Mouse (Mus musculus) adrenal gland, adult 8-10 months (tissue): Measurements from ENCODE around the gene Mast2. TPM values are rescaled to one million over a fixed set of nuclear protein-coding genes. Genes with fewer than 3 reads are reported as not detected.

Experiments used
- DNase-seq: peaks from one replicate; pipeline ENCODE4 v3.0.0; 2022
- total RNA-seq, 4 experiments: library from RNA; stranded (reverse); gene quantifications; 2 replicates each; pipeline ENCODE4 v1.2.4; 2022

The Mast2 gene
- 10 to 100 TPM; 34.5 to 54.7 (median 45.6) TPM for total RNA-seq

DNA sequence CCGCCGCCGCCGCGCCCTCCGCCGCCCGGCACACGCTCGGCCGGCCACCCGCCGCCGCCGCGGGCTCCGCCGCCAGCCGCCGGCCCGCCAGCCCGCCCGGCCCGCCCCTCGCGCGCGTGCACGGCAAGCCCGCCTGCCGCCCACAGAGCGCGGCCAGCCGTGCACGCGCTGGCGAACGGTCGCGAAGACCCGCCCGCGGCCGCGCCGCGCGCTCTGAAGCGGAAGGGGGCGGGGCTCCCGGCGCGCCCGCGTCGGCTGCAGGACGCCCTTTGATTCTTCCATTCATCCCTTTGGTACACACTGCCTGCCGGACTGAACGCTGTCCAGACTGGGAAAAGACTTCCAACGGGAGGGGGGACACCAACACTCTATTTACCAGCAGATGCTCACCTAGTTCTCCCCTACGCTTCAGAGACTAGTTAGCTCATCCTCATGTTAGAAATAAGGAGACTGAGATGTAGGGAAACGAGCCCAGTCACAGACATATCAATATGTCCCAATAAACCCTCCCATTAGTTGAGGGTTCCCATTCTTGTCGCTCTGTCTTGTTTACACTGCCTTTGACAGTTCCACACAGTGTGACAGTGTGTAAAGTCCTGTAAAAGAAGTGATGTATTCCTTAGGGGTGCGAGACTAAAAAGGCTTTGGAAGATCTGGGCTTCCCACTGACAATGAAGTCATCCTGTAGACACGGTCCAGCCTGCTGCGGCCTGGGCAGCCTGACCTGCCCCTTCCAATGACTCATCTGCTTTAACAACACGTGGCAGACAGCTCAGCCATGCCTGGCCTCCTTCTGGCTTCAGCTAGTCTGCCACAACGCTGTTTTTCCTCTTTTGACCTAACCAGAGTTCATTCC lies at the start of gene Mast2:
TSS of gene Mast2 (minus strand) at position 58 of the 856 bp plus-strand sequence.
- peak; percentile 74 for DNase-seq

- peak; percentile 92 for DNase-seq
Observed at GRCm38 (mm10) chr4:116507425-116508218, 43.6 kb upstream of the Mast2 start, which contains the start of gene Ipp. TSS of gene Ipp (plus strand) at chr4:116507549.

GRCm38 (mm10) chr4:116506886-116507424 lies 43.0 kb upstream of the Mast2 start:
- DNase-seq: no peak

DNA sequence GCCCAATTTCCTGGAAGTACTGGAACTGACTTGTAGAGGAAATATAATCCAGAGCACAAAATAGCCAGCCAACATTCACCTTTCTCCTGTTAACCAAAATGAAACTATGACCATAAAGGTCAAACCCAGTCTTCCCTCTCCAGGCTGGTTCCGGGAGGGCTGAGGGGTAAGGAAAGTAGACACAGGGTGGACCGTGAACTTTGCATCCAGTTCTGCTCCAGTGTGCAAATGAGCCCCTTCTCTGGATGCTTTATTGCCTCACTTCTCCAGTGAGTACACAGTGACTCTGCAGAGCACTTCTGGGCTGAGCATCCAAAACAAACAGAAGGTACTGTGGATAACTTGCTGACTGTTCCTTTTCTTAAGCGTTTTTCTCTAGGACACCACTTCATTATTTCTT lies 36.0 kb upstream of the Mast2 start:
- no peak for DNase-seq

DNA sequence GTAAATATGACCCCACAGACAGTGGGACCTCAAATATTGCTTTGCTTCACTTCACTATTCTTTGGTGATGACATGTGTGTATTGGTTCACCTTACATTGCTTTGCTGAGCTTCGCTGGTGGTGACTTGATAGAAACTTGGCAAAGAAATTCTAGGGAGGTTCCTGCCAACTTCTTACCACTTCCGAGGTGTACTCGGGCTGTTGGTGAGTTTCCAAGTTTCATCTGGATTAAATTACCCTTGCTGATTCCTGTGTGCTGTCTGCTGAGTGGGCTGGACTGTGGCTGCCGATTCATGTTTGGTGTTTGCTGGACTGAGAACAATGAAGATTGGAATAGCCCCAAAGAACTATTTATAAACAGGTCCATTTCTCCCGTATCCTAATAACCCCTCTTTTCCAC lies 29.7 kb upstream of the Mast2 start:
- no peak for DNase-seq

GRCm38 (mm10) chr4:116492460-116492859 lies 28.5 kb upstream of the Mast2 start:
- DNase-seq: no peak

DNA sequence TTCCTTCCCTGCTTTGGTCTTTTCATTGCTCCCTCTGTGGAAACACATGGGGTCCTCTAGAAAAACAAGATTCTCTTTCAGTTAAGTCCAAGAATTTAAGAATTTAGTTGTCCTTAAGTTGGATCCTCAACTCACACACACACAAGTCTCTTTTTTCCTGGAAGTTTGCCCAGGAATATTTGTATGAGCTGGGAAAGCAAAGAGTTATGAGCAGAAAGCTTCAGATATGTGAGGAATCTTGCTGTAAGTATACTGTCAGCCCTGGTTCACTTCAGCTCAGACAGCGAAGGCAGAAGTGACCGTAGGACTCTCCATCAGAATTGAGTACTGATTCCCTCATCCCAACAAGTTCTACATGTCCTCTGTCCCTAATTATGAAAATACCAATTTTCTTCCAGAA lies 27.9 kb upstream of the Mast2 start:
- no peak for DNase-seq

DNA sequence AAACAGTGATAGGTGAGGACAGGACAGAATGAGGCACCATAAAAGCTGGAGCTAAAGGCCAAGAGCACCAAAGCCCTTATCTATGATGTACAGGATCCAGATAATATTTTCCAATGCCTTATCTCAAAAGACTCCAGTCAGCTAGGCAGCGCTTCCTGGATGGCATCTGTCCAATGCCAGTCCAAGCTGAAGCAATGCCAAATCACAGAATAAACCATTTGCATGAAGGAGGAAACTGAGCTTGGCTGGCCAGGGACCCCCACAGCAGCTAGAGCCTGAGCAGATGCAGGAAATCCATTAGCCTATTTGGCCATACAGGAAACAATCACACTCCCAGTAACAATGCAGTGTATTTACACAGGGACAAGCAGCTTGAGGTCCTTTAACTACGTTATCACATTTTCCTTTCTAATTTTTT lies 27.1 kb upstream of the Mast2 start:
- DNase-seq: peak; percentile 72

GRCm38 (mm10) chr4:116483476-116483875 lies 19.5 kb upstream of the Mast2 start:
- DNase-seq: no peak

- no peak for DNase-seq
Observed at GRCm38 (mm10) chr4:116481322-116481721, 17.3 kb upstream of the Mast2 start.

GRCm38 (mm10) chr4:116463231-116464125 lies 505 bp downstream of the Mast2 start:
- peak; percentile 30 for DNase-seq

DNA sequence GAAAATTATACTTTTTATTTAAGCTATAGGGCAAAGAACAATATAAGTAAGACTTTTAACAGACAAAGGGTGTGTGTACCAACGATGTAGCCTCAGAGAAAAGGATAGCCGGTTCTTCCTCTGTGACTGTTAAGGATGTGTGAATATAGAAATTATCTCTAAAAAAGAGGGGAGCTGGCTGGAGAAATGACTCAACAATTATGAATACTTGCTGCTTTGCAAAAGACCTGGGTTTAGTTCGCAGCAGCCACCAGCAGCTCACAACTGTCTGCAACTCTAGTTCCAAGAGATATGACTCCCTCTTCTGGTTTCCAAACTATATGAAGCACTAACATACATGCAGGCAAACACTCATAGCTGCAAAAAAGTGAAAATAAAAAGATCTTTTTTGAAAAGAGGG lies 2.0 kb downstream of the Mast2 start:
- DNase-seq: no peak

DNA sequence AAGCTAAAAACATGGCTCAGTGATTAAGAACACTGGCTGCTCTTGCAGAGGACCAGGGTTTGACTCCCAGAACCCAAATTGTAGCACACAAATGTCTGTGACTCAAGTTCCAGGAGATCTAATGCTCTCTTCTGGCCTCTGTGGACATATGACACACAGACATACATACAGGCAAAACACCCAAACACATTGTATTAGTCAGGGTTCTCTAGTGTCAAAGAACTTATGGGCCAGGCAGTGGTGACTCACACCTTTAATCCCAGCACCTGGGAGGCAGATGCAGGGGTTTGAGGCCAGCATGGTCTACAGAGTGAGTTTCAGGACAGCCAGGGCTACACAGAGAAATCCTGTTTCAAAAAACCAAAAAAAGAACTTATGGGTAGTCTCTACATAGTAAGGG lies 12.4 kb downstream of the Mast2 start:
- DNase-seq: no peak

DNA sequence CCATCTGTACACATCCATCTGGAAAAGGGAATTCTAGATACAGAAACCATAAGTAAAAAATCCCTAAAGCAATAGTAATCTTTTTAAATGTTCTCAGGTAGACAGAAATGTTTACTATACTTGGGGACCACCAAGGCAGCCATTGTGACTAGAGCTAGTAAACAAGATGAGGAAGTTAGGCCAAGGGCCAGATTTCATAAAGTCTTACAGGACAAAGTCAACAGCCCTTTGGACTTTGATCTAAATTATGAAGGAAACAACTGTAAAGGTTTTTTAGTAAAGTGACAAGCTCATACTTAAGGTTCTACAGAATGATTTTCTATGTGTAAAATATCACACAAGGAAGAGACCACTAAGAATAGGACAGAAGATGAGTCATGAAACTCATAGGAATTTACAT lies 14.0 kb downstream of the Mast2 start:
- DNase-seq: no peak

DNA sequence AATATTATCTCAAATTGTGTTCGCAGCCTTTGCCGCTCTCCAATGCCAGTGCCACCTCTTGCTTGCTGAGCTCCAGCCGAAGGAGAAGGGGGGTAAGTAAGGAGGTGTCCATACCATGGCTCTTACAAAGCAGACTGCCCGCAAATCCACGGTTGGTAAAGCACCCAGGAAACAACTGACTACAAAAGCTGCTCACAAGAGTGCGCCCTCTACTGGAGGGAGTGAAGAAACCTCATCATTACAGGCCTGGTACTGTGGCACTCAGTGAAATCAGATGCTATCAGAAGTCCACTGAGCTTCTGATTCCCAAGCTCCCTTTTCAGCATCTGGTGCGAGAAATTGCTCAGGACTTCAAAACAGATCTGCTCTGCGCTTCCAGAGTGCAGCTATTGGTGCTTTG lies 15.3 kb downstream of the Mast2 start:
- DNase-seq: peak; percentile 57

DNA sequence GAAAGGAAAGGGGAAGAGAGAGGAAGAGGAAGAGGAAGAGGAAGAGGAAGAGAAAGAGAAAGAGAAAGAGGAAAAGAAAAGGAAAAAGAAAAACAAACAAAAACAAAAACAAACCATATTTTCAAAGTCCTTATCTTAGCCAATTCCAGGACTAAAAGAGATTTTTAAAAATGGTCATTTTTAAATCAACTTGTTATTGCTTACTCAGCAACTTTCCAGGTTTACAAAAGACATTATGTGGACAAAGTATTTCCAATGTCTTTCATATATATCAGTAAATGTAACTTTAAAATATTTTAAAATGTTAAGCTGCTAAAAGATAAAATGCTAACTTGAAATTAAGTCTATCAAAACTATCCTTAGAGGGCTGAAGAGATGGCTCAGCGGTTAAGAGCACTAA lies 24.6 kb downstream of the Mast2 start:
- no peak for DNase-seq

- no peak for DNase-seq
Observed at GRCm38 (mm10) chr4:116438561-116438960, 25.4 kb downstream of the Mast2 start.

- DNase-seq: no peak
Observed at GRCm38 (mm10) chr4:116435626-116436025, 28.4 kb downstream of the Mast2 start.

- DNase-seq: no peak
Observed at GRCm38 (mm10) chr4:116422186-116422585, 41.8 kb downstream of the Mast2 start.

GRCm38 (mm10) chr4:116421170-116421569 lies 42.8 kb downstream of the Mast2 start:
- DNase-seq: no peak

DNA sequence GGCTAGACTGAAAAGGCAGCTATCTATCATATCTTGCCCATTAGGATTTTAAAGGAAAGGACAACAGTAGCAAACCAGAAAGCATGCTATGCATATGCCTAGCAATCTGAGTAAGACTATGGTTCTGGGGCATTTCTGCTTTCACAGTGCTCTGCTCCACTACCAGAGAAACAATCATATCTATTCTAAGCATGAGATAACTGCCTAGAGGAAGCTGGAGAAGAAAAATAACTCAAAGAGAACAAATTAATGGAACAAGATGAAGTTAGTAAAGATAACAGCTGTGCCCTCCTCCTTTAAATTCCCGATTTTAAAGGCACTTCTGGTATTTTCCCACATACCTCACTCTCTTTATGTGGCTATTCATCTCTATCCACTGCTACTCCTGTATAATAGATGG lies 51.0 kb downstream of the Mast2 start:
- DNase-seq: no peak

DNA sequence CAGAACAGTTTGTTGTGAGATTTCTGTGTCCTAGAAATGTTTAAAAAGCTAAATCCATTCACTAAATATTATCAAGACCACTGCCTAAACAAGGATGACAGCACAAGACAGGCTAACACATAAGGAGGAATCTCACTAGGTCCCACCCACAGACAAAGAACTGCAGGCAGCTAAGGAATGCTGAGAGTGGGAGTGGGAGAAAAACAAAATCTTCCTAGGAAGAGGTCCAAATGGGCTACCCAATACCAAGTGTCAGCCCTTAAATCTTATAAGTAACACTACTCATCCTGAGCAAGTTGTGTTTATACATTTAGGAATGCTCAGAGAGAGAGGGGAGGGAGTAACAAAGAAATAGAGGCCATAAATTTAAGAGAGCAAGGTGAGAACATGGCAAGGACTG lies 52.6 kb downstream of the Mast2 start:
- DNase-seq: no peak
